Mouse (Mus musculus) MEL (cell line): ENCODE measurements around the gene Casz1. TPM values are rescaled to one million over a fixed set of nuclear protein-coding genes. Genes with fewer than 3 reads are reported as not detected.

Experiments
- DNase-seq: peaks from one replicate; pipeline ENCODE4 v3.0.0; 2011; ENCODE audit warnings: low read depth, low spot score
- H3K27ac ChIP-seq: 2 replicates; pipeline ENCODE4 v1.5.1; 2012; ENCODE audit warnings: low read depth, mild to moderate bottlenecking, control low read depth, low read length, moderate library complexity; ENCODE audit not compliant: control insufficient read depth
- H3K27me3 ChIP-seq, 2 experiments: fragments of 150-350 bp in 1 of 2; sonication (generic) in 1 of 2; 2 replicates each; pipeline ENCODE4 v1.6.1; 2012; ENCODE audit warnings: low read length in 2 of 2, mild to moderate bottlenecking in 2 of 2, improper control_type of control experiment in 1 of 2, moderate library complexity in 1 of 2; ENCODE audit not compliant: insufficient read depth in 2 of 2, control insufficient read depth in 1 of 2
- H3K36me3 ChIP-seq, 2 experiments: 2 replicates each; pipeline ENCODE4 v1.6.1; 2012 to 2014; ENCODE audit warnings: low read length in 2 of 2, improper control_type of control experiment in 1 of 2, inconsistent platforms in 1 of 2, mild to moderate bottlenecking in 1 of 2; ENCODE audit not compliant: insufficient read depth in 2 of 2, control insufficient read depth in 1 of 2
- H3K4me1 ChIP-seq, 2 experiments: fragments of 150-350 bp in 1 of 2; sonication (generic) in 1 of 2; 2 replicates each; pipeline ENCODE4 v1.6.1; 2012; ENCODE audit warnings: low read length in 2 of 2, improper control_type of control experiment in 1 of 2, mild to moderate bottlenecking in 1 of 2; ENCODE audit not compliant: insufficient read depth in 2 of 2, control insufficient read depth in 1 of 2
- H3K4me3 ChIP-seq, 2 experiments: fragments of 150-350 bp in 1 of 2; sonication (generic) in 1 of 2; 2 replicates each; pipeline ENCODE4 v1.5.1; 2012; ENCODE audit warnings: low read depth in 2 of 2, low read length in 2 of 2, mild to moderate bottlenecking in 2 of 2, moderate library complexity in 2 of 2, control low read depth in 1 of 2, improper control_type of control experiment in 1 of 2; ENCODE audit not compliant: control insufficient read depth in 1 of 2, insufficient read depth in 1 of 2
- H3K79me2 ChIP-seq: 2 replicates; pipeline ENCODE4 v1.6.1; 2012; ENCODE audit warnings: mild to moderate bottlenecking, low read length, moderate library complexity; ENCODE audit not compliant: control insufficient read depth, poor library complexity, insufficient read depth
- H3K9ac ChIP-seq: 2 replicates; pipeline ENCODE4 v1.6.1; 2012; ENCODE audit warnings: low read depth, mild to moderate bottlenecking, control low read depth, low read length, moderate library complexity; ENCODE audit not compliant: control insufficient read depth, poor library complexity, severe bottlenecking
- H3K9me3 ChIP-seq: fragments of 150-350 bp; sonication (generic); replicated peaks from 2 replicates; pipeline ENCODE4 v1.6.1; 2012; ENCODE audit warnings: mild to moderate bottlenecking, low read length, improper control_type of control experiment, moderate library complexity; ENCODE audit not compliant: insufficient read depth
- CHD1 ChIP-seq: IDR thresholded peaks from 2 replicates; pipeline ENCODE4 v1.6.1; 2012; ENCODE audit warnings: low read depth, mild to moderate bottlenecking, inconsistent platforms, low read length, improper control_type of control experiment
- CTCF ChIP-seq, 3 experiments: IDR thresholded peaks in 2 of 3; conservative IDR thresholded peaks in 1 of 3; 2 replicates each; pipeline ENCODE4 v1.5.1; 2011 to 2012; ENCODE audit warnings: low read length in 3 of 3, low read depth in 2 of 3, mild to moderate bottlenecking in 2 of 3, improper control_type of control experiment in 1 of 3, inconsistent platforms in 1 of 3, mixed read lengths in 1 of 3, moderate library complexity in 1 of 3; ENCODE audit not compliant: control insufficient read depth in 1 of 3, insufficient read depth in 1 of 3, poor library complexity in 1 of 3, severe bottlenecking in 1 of 3
- E2F4 ChIP-seq: IDR thresholded peaks from 2 replicates; pipeline ENCODE4 v1.6.1; 2011; ENCODE audit warnings: low read depth, low read length, improper control_type of control experiment, borderline replicate concordance
- ELF1 ChIP-seq: IDR thresholded peaks from 2 replicates; pipeline ENCODE4 v1.6.1; 2014; ENCODE audit warnings: low read depth, mild to moderate bottlenecking, inconsistent platforms, low read length, improper control_type of control experiment, moderate library complexity
- EP300 ChIP-seq, 2 experiments: IDR thresholded peaks; 2 replicates each; pipeline ENCODE4 v1.6.1; 2011; ENCODE audit warnings: improper control_type of control experiment in 2 of 2, low read length in 2 of 2, low read depth in 1 of 2, mild to moderate bottlenecking in 1 of 2
- HCFC1 ChIP-seq: IDR thresholded peaks from 2 replicates; pipeline ENCODE4 v1.6.1; 2012; ENCODE audit warnings: low read depth, mild to moderate bottlenecking, inconsistent platforms, low read length, improper control_type of control experiment, moderate library complexity
- JUND ChIP-seq: IDR thresholded peaks from 2 replicates; pipeline ENCODE4 v1.6.1; 2011; ENCODE audit warnings: low read depth, mild to moderate bottlenecking, improper control_type of control experiment, low read length
- KAT2A ChIP-seq: conservative IDR thresholded peaks from 2 replicates; pipeline ENCODE4 v1.6.1; 2012; ENCODE audit warnings: low read depth, low read length, improper control_type of control experiment, inconsistent platforms
- MEF2A ChIP-seq: IDR thresholded peaks from 2 replicates; pipeline ENCODE4 v1.6.1; 2014; ENCODE audit warnings: low read depth, mild to moderate bottlenecking, inconsistent platforms, low read length, improper control_type of control experiment; ENCODE audit not compliant: poor library complexity, insufficient replicate concordance, severe bottlenecking; ENCODE audit errors: extremely low read depth
- MXI1 ChIP-seq: IDR thresholded peaks from 2 replicates; pipeline ENCODE4 v1.6.1; 2011; ENCODE audit warnings: mild to moderate bottlenecking, low read depth, low read length, improper control_type of control experiment
- MYB ChIP-seq: IDR thresholded peaks from 2 replicates; pipeline ENCODE4 v1.6.1; 2011; ENCODE audit warnings: mild to moderate bottlenecking, low read depth, low read length, improper control_type of control experiment
- NELFE ChIP-seq: IDR thresholded peaks from 2 replicates; pipeline ENCODE4 v1.6.1; 2011; ENCODE audit warnings: low read depth, low read length, improper control_type of control experiment
- NRF1 ChIP-seq: IDR thresholded peaks from 2 replicates; pipeline ENCODE4 v1.6.1; 2014; ENCODE audit warnings: low read depth, mild to moderate bottlenecking, inconsistent platforms, low read length, improper control_type of control experiment, moderate library complexity; ENCODE audit not compliant: poor library complexity, insufficient read depth, severe bottlenecking
- POLR2A ChIP-seq, 2 experiments: IDR thresholded peaks; 2 replicates each; pipeline ENCODE4 v1.6.1; 2011 to 2012; ENCODE audit warnings: low read length in 2 of 2, mild to moderate bottlenecking in 2 of 2, control low read depth in 1 of 2, improper control_type of control experiment in 1 of 2, low read depth in 1 of 2, moderate library complexity in 1 of 2; ENCODE audit not compliant: control insufficient read depth in 1 of 2, insufficient read depth in 1 of 2, poor library complexity in 1 of 2
- RCOR1 ChIP-seq: IDR thresholded peaks from 2 replicates; pipeline ENCODE4 v1.6.1; 2012; ENCODE audit warnings: low read depth, mild to moderate bottlenecking, inconsistent platforms, low read length, improper control_type of control experiment
- SMC3 ChIP-seq: IDR thresholded peaks from 2 replicates; pipeline ENCODE4 v1.6.1; 2011; ENCODE audit warnings: low read depth, low read length, improper control_type of control experiment
- TBP ChIP-seq: IDR thresholded peaks from 2 replicates; pipeline ENCODE4 v1.8.0; 2011; ENCODE audit warnings: low read depth, low read length, improper control_type of control experiment
- USF1 ChIP-seq: IDR thresholded peaks from 2 replicates; pipeline ENCODE4 v1.6.1; 2014; ENCODE audit warnings: low read depth, mild to moderate bottlenecking, inconsistent platforms, low read length, improper control_type of control experiment, moderate library complexity
- ZKSCAN1 ChIP-seq: IDR thresholded peaks from 2 replicates; pipeline ENCODE4 v1.6.1; 2012; ENCODE audit warnings: low read depth, mild to moderate bottlenecking, inconsistent platforms, low read length, improper control_type of control experiment, moderate library complexity
- ZMIZ1 ChIP-seq: IDR thresholded peaks from 2 replicates; pipeline ENCODE4 v1.6.1; 2012; ENCODE audit warnings: low read depth, mild to moderate bottlenecking, inconsistent platforms, low read length, improper control_type of control experiment, moderate library complexity
- ZNF384 ChIP-seq: IDR thresholded peaks from 2 replicates; pipeline ENCODE4 v1.6.1; 2012; ENCODE audit warnings: low read depth, mild to moderate bottlenecking, inconsistent platforms, low read length, improper control_type of control experiment
- polyA plus RNA-seq, 2 experiments: library from polyadenylated mRNA; stranded (reverse) in 1 of 2; unstranded in 1 of 2; fragments of >175 nt in 1 of 2; fragments of >200 nt in 1 of 2; gene quantifications; 2 replicates each; pipeline versions ENCODE4 v1.2.1 to v1.2.4; 2012; ENCODE audit warnings: low replicate concordance in 2 of 2, low read depth in 1 of 2; ENCODE audit not compliant: insufficient read length in 2 of 2, insufficient read depth in 1 of 2, missing spikeins in 1 of 2
- total RNA-seq: library from RNA; depleted of rRNA; stranded (reverse); fragments of 300-350 nt; gene quantifications from 2 replicates; pipeline ENCODE4 v1.2.3, GENCODE M21; 2012

The Casz1 gene
- total and polyA plus RNA-seq, 3 experiments: 1.3 to 3.2 TPM; not detected in 1

GRCm38 (mm10) chr4:148833245-148833990, 29.2 kb downstream of the Casz1 start:
- Histone ChIP-seq H3K27me3 (peaks cover 0 to 1% of the 10 kb centered on the region in 2 experiments; a peak in 2 of 4 replicates), H3K36me3 (peaks cover 0 to 5% of the 10 kb centered on the region in 2 experiments; a peak in 2 of 4 replicates), H3K27ac (no peak overlapping the region), H3K79me2 (no peaks in the 10 kb centered on the region), H3K9me3 (no peaks in the 10 kb centered on the region), H3K4me1 (no peaks in the 10 kb centered on the region), H3K4me3 (no peak overlapping the region), H3K9ac (no peak overlapping the region)
- TF ChIP-seq KAT2A (no peak), HCFC1 (no peak), RCOR1 (no peak), E2F4 (no peak), POLR2A (IDR thresholded peaks at IDR 0.05; ENCODE audit: control insufficient read depth in 1 of 2, insufficient read depth in 1 of 2, low read depth in 1 of 2, low read length in 2 of 2, poor library complexity in 1 of 2) (no peak), JUND (no peak), SMC3 (no peak), USF1 (no peak), TBP (no peak), ELF1 (no peak), EP300 (IDR thresholded peaks at IDR 0.05; ENCODE audit: low read depth in 1 of 2, low read length in 2 of 2) (no peak), ZKSCAN1 (no peak), MEF2A (no peak), NRF1 (no peak), MXI1 (no peak), ZMIZ1 (no peak), CHD1 (no peak), ZNF384 (no peak), MYB (no peak)
- DNase-seq: no peak

DNA sequence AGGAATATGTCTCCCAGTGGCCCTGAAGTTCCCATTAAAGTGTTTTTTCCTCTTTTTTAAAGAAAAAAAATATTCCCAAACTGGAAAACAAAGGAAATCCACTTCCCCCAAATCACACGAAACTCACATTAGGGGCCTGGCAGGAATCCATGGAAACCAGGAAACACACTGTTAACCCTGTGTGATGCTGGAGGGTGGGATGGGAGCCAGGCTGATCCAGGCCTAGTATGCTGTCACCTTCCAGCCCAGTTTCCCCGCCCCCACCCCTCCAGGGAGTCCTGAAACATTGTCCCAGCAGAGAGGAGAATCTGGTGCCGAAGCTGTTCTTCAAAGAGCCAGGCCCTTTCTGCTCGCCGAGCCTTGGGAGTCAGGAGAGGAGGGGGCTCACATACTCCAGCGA, 32.2 kb downstream of the Casz1 start:
- H3K4me1 ChIP-seq: no peaks in the 10 kb centered on the region
- H3K27me3 ChIP-seq: peaks cover 0 to 1% of the 10 kb centered on the region in 2 experiments; a peak in 2 of 4 replicates
- H3K36me3 ChIP-seq: no peaks in the 10 kb centered on the region
- H3K79me2 ChIP-seq: no peaks in the 10 kb centered on the region
- no peak for DNase-seq
- no peaks in the 10 kb centered on the region for H3K9me3 ChIP-seq
- no peak for TF ChIP-seq CTCF (IDR thresholded peaks at IDR 0.05 in 2 of 3, conservative IDR thresholded peaks at IDR 0.05 in 1 of 3; ENCODE audit: control insufficient read depth in 1 of 3, insufficient read depth in 1 of 3, low read depth in 2 of 3, low read length in 3 of 3, poor library complexity in 1 of 3, severe bottlenecking in 1 of 3)
- TF ChIP-seq SMC3: no peak
- TF ChIP-seq NELFE: no peak
- H3K4me3 ChIP-seq: no peak overlapping the region
- no peak overlapping the region for H3K27ac ChIP-seq
- no peak overlapping the region for H3K9ac ChIP-seq
